Mouse (Mus musculus) liver, adult 2 months (tissue): Measurements from ENCODE around the gene Gm47791.

Experiments used
- CTCF ChIP-seq: fragments of 200-500 bp; IDR thresholded peaks from 2 replicates; pipeline ENCODE4 v1.5.1; 2011; ENCODE audit warnings: low read depth, low read length, control low read depth
- POLR2A ChIP-seq: fragments of 200-500 bp; IDR thresholded peaks from 2 replicates; pipeline ENCODE4 v1.6.1; 2011; ENCODE audit warnings: low read length, control low read depth; ENCODE audit not compliant: insufficient read depth; ENCODE audit errors: extremely low read depth

DNA sequence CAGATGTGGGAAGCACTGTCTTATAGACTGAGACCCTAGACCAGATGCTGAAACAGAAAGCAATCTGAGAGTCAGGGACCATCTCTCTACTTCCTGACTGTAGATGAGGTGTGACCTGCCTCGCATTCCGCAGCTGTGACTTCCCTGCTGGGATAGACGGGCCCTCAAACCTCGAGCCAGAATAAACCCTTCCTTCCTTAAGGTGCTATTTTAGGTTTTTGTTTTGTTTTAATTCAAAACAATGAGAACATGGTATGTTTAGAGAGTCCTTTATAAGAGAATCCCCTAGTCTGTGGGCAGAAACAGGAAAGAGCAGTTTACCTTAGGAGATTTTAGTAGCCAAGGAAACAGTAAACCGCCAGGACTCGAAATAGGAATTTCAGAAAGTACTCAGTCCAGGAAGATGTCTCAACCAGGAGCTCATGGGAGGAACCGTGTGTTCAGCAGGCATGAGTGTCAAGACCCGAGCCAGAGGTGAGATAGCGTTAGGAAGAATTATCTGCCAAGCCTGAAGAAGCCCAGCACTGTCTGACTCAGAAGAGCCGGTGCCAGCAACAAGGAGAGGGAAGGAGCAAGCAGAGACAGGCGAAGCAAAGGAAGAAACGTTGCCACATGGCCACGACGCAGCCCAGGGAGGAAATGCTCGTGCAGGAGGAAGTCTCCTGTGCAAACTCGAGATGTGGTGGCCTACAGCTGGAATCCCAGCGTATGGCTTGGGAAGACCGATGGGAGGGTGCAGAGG is 24.8 kb upstream of the Gm47791 start:
- no peak for TF ChIP-seq CTCF
- no peak for TF ChIP-seq POLR2A
